Mouse (Mus musculus) cerebellum, adult 9-10 months (tissue): ENCODE measurements around the gene Cox17.
A peak's percentile ranks its signal among the peaks of the same experiment; 100 is the strongest.

Source experiments
- DNase-seq: peaks from one replicate; pipeline ENCODE4 v3.0.0; 2022

The Cox17 gene

DNA sequence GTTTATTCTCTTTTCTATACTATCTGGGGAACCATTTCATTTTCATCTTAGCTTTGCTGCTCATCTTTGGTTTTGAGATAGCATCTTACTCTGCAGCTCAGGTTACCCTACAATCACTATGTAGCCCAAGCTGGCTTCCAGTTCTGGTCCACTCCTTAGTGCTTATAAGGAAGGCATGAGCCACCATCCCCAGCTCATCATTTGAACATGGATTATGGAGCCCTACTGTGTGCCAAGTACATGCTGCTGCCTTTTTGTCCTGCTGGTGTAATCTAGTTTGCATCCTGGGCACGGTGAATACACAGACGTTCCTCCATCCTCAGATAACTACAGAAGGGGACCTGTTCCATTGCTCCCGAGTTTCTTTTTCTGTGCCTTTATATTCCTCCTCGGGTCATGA, 26.1 kb downstream of the Cox17 start:
- no peak for DNase-seq

DNA sequence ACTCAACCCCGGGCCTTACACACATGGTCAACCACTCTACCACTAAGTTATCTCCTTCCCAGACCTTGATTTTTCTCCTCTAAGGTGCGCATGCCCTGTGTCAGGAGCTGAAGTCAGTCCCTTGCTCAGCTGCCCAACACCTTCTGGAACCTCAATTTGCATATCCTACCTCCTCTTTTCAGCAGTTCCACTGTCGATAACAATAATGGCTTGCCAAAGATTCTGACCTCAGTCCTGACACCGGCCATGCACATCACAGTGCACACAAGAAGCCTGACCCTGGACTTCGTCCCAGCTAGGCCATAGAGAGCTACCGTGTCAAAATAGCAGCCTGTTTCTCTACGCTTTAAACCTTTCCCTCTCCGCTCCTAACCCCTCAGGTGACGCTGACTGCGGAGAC, 26.6 kb downstream of the Cox17 start:
- no peak for DNase-seq

DNA sequence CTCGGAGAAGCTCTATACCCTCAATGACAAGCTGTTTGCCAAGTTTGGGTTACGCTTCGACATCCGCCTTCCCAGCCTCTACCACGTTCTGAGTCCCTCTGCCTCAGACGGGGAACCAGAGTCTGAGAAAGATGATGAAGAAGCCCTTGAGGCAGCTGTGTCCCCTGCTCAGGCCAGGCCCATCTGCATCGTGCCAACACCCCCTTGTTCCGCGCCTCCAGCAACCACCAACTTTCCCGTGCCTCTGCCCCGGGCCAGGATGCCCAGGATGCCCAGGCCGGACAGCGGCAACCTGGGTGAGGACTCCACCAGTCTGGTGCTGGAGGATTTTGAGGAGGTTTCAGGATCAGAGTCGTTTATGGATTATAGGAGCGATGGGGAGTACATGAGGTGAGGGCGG, 27.1 kb downstream of the Cox17 start:
- DNase-seq = no peak

DNA sequence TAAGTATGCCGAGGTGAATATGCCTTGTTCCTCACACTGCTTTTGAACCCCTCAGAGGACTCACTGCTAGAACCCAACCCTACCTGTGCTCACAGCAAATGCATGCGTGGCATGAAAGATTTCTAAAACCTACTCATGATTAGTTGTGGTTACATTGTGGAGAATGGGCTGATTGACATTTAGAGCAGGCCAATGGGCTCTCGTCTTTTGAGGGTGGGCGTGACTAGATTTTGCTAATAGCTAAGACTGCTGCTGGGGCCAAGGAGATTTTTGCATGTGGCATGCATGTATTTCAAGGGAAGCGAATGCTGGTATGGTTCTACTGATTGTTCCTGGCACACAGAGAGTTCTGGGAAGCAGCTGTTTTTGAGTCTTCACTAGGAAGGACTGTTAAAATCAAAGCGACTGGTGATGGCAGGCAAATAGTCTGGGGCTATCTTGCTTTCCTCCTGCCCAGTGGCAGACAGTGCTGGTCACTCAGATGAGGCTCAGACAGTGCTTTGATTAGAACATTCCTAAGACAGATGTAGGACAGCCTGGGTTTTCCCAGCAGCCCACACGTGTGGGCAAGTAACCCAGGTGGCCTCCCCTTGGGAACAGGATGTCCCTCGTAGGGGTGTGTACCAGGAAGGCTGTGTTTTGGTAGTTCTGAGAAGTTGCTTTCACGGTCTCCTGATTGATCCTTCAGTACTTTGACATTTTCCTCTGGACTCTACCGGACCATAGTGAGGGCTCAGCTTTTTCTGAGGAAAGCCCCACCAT, 27.8 kb downstream of the Cox17 start:
- no peak for DNase-seq

DNA sequence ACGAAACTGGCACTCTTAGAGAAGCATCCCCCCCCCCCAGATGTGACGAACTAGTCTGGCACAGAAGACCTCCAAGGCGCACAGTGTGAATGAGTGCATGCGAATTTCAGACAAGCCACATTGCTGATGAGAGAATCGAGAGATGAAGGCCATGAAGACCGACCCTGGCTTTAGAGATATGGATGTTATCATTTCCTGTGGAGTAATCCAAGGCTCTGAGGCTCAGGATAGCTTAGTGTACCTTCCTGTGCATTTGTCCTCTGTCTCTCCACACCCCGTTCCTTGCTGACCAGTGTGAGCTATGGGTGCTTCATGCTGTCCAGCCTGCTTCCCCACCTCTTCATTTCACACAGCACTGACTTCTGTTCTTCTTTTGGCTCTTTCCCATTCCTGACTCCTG, 28.4 kb downstream of the Cox17 start:
- no peak for DNase-seq

DNA sequence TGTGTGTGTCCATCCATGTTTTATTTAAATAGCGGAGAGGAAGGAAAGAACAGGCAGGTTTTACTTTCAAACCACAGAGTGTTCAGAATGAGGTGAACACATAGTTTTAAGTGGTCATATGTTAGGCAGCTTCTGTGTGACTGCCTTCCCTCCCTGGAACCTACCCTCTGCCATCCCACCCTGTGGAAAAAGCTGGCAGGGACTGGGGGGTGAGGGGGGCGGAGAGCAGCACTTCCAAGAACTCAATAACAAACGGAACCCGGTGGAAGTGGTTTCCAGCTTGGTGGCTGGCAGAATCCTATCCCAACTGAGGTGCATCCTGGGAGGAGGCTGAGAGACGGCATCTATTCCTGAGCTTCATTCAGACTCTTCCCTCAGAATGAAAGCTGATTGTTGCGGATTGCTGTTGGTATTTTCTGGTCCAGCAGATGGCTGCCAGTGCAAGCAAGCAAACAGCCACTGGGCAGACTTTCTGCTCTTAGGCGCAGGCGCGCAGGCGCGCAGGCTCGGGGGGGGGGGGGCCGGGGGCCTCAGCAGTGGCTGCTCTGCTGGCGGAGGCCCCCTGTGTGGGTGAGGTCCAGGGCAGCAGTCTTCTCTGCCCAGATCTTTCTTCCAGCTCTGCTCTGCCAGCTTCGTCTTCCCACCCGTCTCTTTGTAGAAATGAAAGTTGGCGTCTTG, 29.5 kb downstream of the Cox17 start:
- DNase-seq = peak; percentile 73

DNA sequence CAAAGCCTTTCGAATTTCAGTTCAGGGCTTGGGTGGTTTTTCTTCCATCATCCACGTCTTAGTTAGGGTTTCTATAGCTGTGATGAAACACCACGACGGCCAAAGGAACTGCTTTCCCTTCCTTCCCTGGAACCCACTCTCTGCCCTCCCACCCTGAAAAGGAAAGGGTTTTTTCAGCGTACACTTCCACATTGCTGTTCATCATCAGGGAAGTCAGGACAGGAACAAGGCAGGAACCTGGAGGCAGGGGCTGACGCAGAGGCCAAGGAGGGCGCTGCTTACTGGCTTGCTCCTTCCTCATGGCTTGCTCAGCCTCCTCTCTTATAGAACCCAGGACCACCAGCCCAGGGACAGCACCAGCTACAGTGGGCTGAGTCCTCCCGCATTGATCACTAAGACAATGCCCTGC, 30.1 kb downstream of the Cox17 start:
- peak; percentile 45 for DNase-seq

DNA sequence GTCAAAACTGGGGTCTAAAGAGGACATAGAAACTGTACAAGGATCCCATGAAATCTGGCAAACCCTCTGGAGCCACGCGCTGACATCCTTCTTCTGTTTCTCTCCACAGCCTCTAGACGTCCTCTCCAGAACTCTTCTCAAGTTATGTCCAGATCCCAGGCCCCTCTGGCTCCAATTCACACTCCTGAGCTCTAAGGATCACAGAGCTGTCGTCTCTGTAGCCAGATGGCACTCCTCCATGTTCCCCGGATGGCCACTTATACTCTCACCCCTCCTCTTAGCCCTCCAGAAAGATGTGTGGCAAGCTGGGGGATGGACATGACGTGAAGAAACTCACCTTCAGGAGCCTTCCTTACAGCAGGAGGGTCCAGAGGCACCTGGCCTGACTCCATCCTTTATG, 30.8 kb downstream of the Cox17 start:
- DNase-seq = no peak

DNA sequence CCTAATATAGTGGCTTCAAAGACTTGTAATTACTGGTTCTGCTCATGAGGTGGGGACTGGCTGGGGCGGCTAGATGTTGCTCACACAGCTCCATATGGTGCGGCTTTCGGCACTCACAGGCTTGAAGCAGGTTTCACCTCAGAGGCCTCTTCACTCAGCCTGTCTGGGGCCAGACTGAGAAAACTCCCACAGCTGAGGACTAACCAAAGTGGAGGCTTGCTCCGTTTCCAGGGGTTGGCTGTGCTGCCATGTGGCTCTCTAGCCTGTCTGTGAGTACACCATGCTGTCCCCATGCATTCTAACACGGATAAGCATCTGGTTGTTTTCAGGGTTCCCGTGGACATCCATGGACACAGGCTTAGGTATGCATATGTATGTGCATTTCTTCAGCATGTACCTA, 31.8 kb downstream of the Cox17 start:
- no peak for DNase-seq

DNA sequence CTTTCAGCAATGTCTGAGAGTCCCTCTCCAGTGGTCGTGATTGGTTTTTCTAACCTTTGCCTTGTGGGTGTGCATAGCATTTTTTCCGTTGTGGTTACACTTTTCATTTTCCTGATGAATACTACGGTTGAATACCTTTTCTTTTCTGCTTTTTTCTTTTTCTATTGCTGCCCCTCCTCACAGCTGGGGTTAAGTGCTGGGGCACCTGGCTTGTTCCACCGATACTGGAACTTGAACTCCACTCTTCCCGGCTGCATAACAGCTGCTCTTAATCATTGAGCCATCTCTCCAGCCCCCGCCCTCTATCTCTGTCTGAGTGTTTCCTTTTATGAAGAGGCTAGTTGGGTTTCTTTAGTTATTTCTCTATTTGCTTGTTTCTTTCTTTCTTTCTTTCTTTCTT, 32.3 kb downstream of the Cox17 start:
- no peak for DNase-seq

DNA sequence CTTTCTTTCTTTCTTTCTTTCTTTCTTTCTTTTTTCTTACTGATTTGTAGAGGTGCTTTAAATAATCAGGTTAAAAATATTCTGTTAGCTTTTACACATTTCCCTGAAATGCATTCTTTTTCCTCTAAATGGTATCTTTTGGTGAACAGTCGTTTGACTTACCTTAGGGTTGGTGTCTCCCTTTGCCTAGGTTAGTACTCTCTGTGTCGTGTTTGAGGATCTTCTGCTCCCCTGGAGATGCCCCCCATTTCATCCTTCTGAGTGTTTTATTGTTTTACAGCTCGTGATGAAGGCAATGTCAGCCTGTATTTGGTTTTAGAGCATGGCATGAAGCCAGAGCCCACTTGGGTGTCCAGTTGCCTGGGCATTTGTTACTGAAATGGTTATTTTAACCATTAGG, 32.7 kb downstream of the Cox17 start:
- DNase-seq = no peak

DNA sequence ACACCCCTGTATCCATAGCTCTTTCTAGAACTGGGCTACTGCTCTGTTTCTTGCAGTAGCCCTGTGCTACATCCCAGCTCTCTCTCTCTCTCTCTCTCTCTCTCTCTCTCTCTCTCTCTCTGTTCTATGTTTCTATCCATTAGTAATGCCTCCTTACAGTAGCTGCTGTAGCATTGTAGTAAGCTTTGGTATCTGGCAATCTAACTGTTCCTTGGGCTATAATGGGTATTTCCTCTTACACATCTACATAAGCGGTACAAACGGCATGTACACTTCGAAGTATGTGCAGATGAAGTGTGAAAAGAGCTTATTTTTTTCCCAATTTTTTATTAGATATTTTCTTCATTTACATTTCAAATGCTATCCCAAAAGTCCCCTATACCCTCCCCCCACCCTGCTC, 33.1 kb downstream of the Cox17 start:
- DNase-seq = no peak

DNA sequence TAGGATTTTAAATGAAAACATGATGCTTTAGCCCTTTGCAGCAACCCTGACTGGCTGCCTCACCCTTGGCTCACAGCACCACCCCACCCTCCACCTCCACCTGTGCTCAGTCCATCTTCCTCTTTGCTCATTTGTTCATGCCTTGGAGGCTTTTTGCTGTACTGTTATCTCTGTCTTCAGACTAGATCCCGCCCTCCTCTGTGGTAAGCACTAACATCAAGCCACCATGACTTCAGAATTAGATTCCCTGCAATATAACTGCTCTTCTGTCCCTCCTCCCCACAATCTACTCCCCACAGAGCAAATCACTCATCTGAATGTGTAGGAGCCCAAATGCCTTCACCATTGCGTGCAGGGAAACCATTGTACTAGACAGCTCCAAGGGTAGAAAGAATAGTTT, 36.9 kb downstream of the Cox17 start:
- no peak for DNase-seq

DNA sequence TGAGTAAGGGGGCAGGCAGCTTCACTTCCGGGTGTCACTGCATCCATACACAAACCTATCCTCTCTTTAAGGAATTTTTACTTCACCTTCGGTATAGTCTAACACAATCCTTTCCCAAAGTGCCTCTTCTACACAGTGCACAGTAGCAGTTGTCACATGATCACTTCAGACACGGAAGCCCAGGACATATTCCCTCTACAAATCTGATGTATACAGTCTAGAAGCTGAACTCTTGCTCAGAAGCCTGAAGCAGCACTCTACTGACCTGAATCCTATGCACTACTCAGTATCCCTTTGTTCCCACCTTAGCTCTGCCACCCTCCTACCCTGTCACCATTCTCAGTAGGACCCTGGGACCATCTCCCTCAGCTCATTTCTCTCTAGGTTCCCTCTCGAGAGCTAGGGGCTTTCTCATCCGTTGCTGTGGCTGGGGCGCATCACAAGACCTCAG, 38.4 kb downstream of the Cox17 start:
- no peak for DNase-seq

DNA sequence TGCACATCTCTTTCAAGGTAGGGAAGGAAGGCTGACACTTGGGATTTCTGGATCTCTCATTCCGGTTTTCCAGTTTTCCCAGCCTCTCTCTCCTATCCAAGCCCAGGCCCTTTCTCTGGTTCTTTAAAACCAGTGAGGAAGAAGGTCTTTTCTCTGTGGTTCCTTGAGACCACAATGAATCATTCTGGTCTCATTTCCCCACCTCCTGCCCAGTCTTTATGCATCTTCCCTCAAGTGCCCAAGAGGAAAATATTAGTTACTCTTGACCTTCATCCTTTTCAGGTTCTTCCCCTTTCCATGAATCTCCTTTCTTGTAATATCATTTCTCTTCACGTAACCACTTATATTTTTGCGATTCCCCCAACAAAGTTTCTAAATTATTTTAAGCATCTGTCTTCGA, 38.9 kb downstream of the Cox17 start:
- DNase-seq = no peak

DNA sequence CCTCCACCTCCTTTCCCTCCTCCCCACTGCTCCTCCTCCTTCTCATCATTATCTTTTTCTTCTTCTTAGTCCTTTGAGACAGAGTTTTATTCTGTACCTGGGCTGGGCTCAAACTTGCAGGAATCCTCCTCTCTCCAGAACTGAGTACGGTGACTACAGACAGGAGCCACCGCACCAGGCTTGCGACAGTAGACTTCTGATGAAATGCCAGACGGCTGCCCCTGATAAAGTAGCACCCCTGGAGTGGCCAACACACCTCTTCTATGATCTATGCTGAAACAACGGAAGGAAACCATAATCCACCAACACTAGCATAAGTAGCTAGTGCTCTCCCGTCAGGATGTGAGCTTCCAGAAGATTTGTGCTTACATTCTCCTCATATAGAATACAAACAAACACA, 40.6 kb downstream of the Cox17 start:
- DNase-seq = no peak

DNA sequence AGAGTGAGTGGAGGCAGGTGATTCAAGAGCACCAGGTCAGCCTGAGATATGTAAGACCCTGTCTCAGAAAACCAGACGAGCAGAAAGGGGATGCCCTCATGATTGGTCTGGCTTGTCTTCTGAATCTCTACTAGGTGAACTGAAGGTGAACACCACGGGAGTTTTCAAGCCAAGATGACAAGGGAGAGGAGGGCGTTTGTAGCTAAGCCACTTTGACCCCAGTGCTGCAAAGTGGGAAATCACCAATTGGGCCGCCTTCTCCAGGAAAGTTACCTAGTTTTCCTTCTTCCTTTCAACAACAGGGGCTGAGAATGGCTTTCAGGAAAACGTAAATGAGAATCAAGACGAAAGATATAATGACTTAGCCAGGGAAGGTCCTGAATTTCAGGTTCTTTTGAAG, 42.0 kb downstream of the Cox17 start:
- DNase-seq = no peak

DNA sequence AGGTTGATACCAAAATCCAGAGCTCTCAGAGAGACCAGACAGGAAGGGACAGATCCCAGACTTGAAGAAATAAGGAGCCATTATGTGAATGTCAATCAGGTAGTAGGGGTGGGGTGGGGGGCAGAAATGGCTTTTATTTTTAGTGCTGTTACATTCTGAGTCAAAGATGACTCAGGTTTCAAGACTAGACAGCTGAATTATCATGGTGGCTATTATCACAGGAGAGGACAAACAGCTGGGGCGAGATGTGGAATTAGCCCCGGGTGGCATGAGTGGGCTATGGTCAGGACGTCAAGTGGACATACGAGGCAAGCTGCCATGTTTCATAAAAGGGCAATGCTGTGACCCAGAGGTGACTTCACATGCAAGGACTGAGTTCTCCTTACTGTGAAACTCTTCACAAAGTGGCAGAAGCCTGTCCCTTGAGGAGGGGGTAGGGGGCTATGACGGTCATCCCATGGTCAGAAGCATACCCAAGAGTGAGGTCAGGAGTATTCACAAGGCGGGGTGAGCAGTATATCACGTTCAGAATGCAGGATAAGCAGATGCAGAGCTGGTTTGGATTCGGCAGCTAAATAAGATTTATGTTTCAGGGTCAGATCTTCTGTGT, 42.6 kb downstream of the Cox17 start:
- no peak for DNase-seq

DNA sequence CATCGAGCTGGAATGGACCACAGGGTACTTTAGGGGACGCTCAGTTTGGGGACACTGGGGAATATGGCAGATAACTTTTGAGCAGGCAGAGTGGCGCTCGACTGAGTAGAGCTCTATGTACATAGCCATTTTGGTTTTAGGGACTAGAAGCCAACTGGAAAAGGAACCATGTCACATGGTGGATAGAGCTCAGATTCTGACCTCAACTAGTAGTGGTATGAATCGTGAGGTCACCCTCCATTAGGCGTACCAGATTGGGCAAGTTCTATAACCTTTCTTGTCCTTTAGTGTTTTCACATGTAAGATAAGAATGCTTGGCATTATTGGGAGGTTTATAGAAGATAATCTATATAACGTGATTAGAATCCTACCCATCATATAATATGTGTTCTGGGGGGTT, 43.5 kb downstream of the Cox17 start:
- no peak for DNase-seq

DNA sequence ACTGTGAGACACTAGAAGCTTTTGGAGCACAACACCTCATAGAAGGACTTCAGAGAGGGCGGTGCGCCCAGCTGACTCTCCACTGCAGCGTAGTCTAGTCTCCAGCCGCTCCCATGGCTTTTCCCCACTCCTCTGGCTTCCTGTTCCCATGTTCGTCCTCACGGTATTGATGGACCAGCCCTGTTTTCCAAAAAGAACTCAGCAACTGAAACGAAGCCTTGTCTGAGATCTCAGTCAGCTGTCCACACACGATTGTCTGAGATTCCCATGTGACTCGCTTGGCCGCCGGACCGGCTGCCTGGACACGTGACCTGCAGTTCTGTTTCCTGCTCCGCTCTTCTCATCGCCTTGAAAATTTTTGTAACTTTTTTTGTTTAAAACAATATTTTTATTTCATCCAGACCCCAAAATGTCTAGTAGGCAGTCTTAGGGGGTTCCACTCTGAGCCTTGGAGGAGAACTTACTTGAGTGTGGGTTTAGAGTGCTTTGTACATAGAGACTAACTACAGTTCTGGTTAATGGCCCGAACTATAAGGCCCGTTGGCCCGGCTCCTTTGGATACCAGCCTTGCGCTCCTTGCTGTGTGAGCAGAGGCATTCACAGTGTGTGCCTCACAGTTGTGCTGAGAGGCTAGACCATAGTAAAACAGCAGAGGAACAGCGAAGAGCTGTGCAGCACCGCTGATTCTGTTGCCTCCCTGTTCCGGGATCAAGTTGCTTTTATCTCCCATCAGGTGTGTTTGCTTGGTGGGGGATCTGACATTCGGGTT, 45.5 kb downstream of the Cox17 start:
- DNase-seq = no peak

DNA sequence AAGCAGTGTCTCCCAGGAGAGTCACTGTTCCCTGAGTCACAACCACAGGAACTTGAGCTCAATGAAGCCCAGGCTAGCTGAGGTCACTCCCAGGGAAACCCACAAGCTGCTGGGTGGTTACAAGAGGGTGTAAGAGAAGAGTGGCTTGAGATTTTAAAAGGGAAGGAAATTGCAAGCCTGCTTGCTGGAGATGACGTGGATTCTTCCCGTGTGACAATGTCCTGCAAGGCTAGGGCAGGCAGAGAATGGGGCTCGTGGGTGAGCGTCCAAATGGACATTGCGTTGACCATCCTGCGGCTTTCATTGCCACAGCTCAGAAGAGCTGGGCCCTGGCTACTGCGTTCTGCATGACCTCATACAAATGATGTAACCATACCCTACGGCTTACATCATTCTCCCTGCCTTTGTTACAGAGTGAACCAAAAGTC, 47.4 kb downstream of the Cox17 start:
- no peak for DNase-seq

DNA sequence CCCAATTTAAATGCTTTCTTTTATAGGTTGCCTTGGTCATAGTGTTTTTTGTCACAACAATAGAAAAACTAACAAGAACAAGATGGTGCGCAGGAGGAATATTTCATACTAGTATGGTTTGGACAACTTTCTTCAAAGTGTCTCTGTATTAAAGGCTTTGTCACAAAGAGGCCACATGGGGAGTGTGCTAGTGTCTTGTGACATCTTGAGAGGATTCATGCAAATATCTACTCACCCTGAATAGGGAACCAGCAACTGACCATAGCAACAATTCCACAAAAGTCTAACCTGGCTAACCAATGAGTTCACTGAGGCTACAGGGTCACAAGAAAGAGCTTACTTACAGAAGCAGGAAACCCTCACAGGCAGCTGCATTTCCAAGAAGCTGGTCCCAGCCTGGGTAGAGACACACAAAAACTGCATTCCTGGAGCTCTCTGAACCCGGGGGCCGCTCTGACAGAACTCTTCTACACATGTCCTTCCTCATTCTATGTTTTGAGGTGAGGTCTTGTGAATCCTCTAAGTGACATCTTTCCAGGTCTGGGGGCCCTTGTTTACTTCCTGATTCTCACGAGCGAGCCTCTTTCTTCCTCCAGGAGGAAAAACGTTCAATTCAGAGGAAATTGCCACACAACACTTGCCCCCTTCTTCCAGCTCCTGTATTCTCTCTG, 48.4 kb downstream of the Cox17 start:
- no peak for DNase-seq

DNA sequence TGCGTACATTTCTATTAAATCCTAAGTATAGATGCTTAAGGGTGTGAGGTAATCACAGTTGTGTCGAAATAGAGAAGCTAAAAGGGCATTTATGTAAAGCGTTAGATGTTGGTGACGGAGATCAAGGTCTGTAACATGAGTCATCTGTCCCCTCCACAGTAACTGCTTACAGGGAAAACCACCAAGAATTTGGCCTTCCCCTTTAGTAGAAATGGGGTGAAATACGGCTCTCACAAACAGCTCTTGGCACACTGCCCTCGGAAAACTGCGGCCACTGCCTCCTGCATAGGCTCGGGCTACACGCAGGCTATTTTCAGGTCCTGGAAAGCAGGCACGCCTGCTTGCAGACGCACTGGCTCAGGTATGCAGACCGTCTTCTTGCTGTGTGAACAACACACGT, 49.4 kb downstream of the Cox17 start:
- peak; percentile 43 for DNase-seq
